Mouse (Mus musculus) c-Kit-positive CD71-positive TER-119-positive erythroid progenitor cells, embryonic 14.5 days (primary cell): Measurements from ENCODE around the gene Gm10447.

ENCODE experiments used
- DNase-seq: peaks from one replicate; pipeline ENCODE4 v3.0.0-alpha.2; 2013; ENCODE audit warnings: low spot score

Gene Gm10447

GRCm38 (mm10) chr11:53456474-53457371 lies at the start of gene Gm10447, which contains the start of gene Shroom1:
Gene Gm10447 (minus strand): TSS chr11:53457110.
Gene Shroom1 (plus strand): TSS chr11:53457205.
- DNase-seq = no peak

- no peak for DNase-seq
These were observed 48.2 kb upstream of the Gm10447 start for GRCm38 (mm10) chr11:53505026-53505663.

DNA sequence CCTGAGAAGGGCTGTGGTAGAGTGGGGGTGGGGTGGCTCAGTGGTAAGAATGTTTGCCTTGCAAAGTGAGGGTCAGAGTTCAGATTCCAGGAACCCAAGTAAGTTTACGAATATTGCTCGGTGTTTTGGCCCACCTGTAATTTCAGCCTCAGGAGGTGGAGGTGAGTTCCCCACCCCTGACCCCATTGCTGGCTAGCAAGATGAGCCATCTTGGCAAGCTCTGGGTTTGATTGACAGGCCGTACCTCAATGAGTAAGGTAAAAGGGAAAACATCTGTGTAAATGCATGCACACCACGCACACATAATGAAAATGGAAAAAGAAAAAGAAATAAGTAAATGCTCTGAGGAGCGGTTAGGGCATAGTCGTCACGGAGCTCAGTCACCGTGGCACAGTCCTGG lies 47.5 kb upstream of the Gm10447 start:
- no peak for DNase-seq

GRCm38 (mm10) chr11:53503738-53504137 lies 46.8 kb upstream of the Gm10447 start:
- no peak for DNase-seq

GRCm38 (mm10) chr11:53502039-53502765 lies 45.3 kb upstream of the Gm10447 start:
- no peak for DNase-seq

- DNase-seq = no peak
These were observed 43.7 kb upstream of the Gm10447 start for GRCm38 (mm10) chr11:53500569-53500968.

DNA sequence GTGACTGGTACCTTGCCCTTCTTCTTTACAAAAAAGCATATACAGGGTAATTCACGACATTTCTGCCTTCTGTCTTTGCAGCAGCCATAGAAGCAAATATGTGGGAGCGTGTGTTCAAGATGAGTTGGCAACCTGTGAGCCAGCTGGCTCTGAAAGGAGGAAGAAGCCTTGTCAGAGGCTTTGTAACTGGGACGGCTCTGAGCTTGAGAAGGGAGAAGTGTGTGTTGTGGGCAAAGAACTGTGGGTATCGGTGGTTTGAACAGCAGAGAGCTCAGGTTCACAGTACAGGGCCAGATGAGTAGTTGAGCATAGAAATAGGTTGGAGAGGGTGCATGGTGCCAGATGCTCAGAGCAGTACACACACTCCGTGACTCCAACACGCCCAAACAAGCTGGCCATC lies 40.0 kb upstream of the Gm10447 start:
- no peak for DNase-seq

DNA sequence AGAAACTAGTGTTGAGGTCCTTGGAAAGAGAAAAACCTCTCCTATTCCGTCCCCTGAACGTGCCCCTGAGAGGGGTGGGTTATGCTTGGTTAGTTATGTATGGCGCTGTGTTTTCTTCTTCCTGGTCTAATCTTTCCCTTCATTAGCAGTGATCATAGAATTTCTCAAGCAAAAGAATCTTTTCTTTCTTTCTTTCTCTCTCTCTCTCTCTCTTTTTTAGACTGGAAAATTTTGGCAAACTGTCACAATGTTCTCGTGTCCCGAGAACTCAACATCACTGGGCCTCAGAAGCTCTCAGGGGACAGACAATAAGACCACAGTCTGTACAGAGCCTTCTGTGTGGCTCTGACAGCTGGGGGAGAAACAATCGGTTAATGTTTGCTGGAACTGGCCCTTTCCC lies 38.5 kb upstream of the Gm10447 start:
- DNase-seq = no peak

DNA sequence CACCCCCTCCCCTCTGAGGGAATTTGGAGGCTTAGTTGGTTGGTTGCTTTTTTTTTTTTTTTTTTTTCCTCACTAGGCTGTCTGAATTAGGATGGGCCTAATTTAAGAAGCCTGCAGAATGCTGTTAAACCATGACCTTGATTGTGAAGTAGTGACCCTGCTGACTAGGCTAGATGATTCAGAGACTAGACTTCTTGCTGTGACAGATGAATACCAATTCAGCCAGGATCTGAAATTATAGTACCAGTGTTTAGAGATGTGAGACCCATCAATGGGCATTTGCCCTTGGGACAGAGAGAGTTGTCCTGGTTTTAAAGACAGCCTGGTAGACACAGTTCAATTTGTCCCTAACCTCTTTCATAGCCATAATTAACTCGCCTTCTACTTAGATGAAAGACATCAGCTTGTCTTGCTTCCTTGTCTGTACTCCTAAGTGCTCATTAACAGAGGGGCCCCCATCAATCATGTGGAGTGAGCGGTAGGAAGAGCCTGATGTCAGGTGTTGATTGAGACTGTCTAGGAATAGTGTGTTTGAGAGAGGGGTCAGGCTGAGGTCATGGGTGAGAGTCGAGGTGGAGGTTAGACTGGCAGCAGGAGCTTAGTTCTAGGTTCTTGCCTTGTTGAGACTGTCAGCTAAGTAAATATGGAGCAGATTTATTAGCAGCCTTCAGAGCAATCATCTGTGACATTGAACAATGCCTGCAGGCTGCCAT lies 36.5 kb upstream of the Gm10447 start:
- no peak for DNase-seq

- DNase-seq = no peak
These were observed 35.1 kb upstream of the Gm10447 start for GRCm38 (mm10) chr11:53491954-53492401.

GRCm38 (mm10) chr11:53489421-53489820 lies 32.5 kb upstream of the Gm10447 start:
- no peak for DNase-seq

GRCm38 (mm10) chr11:53489007-53489406 lies 32.1 kb upstream of the Gm10447 start:
- DNase-seq = no peak

DNA sequence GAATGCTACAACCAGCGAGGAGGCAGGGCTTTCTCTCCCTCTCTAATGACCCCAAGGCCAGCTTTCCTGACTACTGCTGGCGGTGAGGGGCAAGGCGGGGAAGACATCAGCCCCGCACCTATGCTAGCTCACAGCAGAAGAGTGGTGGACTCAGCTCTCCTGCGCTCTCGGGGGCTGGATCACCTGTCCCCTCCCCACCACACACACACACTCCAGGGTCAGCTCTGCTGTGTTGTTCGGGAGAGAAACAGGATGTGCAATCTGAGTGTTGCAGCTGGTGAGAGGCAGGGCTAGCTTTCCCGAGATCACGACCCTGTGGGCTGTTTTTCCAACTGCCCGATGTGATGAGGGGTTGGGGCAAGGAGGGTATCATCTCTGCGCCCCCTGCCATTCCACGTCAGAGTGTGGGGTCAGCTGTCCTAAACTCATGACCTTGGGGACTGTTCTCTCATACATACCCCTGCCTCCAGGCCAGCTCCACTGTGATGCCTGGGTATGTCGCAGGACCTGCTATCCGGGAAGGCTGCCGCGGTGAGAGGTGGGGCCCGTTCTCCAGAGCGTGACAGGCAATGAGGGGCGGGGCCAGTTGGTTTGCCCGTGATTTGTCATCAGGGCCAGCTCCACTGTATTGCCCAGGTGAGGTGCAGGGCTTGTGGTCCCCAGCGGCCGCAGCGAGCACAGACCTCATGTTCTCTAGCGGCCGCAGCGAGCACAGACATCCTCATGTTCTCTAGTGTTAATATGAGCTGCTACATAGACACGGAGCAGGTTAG lies 30.1 kb upstream of the Gm10447 start:
- no peak for DNase-seq

GRCm38 (mm10) chr11:53486351-53486750 lies 29.4 kb upstream of the Gm10447 start:
- no peak for DNase-seq

DNA sequence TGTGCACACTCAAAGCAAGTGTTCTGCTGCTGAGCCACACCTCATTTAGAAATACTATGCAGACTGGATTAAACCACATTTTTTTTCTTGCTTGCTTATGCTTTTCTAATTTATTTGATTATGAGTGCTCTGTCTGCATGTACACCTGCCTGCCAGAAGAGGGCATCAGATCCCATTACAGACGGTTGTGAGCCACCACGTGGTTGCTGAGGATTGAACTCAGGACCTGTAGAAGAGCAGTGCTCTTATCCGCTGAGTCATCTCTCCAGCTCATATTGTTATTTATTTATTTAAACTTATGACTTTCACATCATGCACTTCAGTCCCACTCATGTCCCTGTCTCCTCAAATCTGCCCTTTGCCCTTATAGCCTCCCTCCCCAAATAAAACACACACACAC lies 28.8 kb upstream of the Gm10447 start:
- DNase-seq = no peak

DNA sequence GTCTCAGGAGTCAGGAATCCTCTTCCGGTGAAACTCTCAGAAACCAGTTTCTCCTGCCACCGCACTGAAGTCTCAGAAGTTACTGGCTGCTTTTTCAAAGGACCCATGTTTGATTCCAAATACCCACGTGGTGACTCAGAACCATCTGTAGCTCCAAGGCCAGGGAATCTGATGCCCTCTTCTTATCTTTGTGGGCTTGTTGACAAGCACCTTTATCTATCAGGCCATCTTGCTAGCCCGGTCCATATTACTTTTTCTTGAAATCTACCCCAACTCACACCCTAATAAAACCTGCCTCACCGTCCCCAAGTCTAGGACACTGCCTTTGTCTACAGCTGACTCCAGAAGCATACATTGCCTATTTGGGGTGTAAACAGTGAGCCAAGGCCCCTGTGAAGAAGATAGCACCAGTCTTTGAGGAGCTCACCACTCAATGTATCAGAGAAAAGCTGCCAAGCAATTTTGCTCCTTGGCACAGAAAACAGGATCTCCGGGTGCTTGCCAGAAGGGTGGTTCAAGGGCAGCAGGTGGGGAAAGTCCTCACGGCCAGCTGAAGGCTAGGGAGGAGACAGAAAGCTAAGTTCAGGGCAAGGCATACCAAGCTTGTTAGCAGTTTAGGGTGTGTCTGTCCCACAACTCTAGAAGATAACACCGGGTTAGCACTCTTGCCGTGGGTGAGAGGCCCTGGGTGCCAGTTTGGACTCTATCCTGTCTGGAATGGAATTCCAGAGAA lies 26.4 kb upstream of the Gm10447 start:
- DNase-seq = peak; percentile 76

DNA sequence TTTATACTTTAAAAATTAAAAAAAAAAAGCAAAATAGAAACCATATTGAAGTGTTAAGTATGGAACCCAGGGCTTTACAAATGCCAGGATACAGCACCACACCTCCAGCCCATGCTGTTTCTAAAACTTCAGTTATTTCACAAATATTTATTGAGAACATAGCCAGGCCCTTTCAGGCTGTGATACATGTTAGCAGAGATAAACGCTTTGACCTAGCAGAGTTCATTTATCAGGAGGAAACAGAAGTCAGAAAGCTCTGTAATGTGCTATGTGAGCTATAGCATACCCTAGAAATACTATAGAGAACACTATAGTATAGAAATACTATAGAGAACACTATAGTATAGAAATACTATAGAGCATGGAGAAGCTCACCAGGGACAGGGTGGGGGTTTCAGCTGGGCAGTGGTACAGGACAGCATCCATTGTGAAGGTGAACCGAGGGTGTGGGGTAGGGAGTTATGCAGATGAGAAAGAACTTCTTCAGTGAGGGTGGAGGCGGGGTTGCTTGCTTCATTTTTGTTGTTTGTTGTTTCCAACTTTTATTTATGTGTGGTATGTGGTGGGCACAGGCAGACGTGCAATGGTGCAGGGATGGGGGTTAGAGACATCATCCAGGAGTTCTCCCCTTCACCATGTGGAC lies 24.3 kb upstream of the Gm10447 start:
- DNase-seq = peak; percentile 79

DNA sequence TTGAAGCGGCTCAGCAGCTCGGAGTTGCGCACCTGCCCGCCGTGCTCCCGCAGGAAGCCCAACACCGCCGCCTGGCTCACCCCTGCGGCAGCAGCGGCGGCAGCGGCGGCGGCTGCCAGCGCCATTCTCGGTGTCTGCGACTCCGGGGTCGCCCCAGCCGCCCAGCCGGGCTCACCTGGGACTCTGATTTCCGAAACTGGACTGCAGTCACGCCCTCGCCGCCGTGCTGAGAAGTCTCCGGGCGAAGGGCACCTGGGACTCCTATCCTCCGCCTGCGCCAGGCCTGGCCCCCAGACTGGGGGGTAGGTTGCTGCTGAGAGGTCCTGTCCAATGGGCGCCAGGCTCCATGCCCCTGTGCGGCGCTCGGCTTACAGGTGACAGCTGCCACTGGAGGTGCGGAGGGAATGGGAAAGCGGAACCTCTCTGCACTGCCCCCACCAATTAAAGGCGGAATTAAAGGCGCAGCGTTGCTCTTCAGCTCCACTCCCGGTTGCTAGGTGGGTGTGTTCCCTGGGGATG lies 22.9 kb upstream of the Gm10447 start, which contains the start of the genes Gm9945 and Sowaha:
Gene Gm9945, plus strand, starts transcription at position 384 of the 519 bp plus-strand sequence.
Gene Sowaha, minus strand, starts transcription at position 492 of the 519 bp plus-strand sequence.
- DNase-seq = peak; percentile 64

- no peak for DNase-seq
These were observed 22.4 kb upstream of the Gm10447 start for GRCm38 (mm10) chr11:53479171-53479782.
